Comparison of ENCODE assay signal across 1 mouse cellular context in genomic region chr14:54481402-54481801, GRCm38 (mm10).
TF ChIP-seq lines count a peak whose summit lies in the region.

No protein-coding gene starts in this region.

TF ChIP-seq in MEL, 35 proteins besides CTCF, POLR2A, EP300 and RAD21 (continued from another document):
- no peak for TF ChIP-seq NRF1 (IDR thresholded peaks at IDR 0.05; ENCODE audit: insufficient read depth, low read depth, low read length, poor library complexity, severe bottlenecking)
- no peak for TF ChIP-seq UBTF (IDR thresholded peaks at IDR 0.05; ENCODE audit: borderline replicate concordance, insufficient read depth, low read depth, low read length)
- no peak for TF ChIP-seq ZKSCAN1 (IDR thresholded peaks at IDR 0.05; ENCODE audit: low read depth, low read length)
